Mouse (Mus musculus) ES-Bruce4 (cell line): ENCODE results near the gene Disp3.

Experiments used
- CTCF ChIP-seq: IDR thresholded peaks from one replicate; pipeline ENCODE4 v1.8.1; 2011; ENCODE audit warnings: low read depth, low read length
- EP300 ChIP-seq: IDR thresholded peaks from 2 replicates; pipeline ENCODE4 v1.6.1; 2011; ENCODE audit warnings: low read depth, low read length; ENCODE audit not compliant: insufficient read depth
- POLR2A ChIP-seq: IDR thresholded peaks from one replicate; pipeline ENCODE4 v1.8.1; 2011; ENCODE audit warnings: low read length; ENCODE audit not compliant: insufficient read depth

DNA sequence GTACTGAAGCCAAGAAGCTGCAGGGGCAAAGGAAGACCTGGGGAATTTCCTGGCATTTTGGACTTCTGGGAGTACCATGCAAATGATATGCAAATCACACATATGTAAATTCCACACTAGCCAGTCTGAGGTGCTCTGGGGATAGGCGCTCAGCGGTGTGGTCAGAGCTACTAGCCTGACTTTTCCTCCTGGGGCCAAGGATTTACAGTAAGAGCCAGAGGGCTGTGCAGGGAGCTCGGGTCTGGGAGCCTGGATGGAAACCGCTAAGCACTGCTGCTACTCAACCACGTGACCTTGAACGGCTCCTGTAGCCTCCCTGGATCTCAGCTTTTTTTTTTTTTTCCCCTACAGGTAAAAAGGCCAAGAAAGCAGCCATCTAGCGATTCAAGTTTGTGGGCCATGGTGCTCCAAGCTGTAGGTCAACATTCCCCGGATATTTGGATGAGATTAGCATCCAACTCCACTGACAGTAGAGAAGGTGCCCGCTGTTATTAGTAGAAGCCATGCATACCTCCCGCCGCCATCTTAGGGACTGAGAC, 95.0 kb downstream of the Disp3 start:
- no peak for TF ChIP-seq POLR2A
- TF ChIP-seq CTCF: no peak
- no peak for TF ChIP-seq EP300
